Mouse (Mus musculus) midbrain, embryonic 14.5 days (tissue): ENCODE results near the gene Ddx54. TPM values are rescaled to one million over a fixed set of nuclear protein-coding genes. Genes with fewer than 3 reads are reported as not detected.

Experiments used
- ATAC-seq: fragments of 200-750 bp; cut with Nextera tagmentation; 2 replicates; pipeline ENCODE4 v1.8.0; 2017; ENCODE audit warnings: moderate number of reproducible peaks, moderate library complexity; ENCODE audit not compliant: low FRiP score, low TSS enrichment
- DNase-seq: peaks from one replicate; pipeline ENCODE4 v3.0.0-alpha.2; 2015
- H3K27ac ChIP-seq: fragments of 300-500 bp; sonication (generic); replicated peaks from 2 replicates; pipeline ENCODE4 v1.5.1; 2014; ENCODE audit warnings: mild to moderate bottlenecking, low read depth, low read length, moderate library complexity
- H3K27me3 ChIP-seq: fragments of 300-500 bp; sonication (generic); 2 replicates; pipeline ENCODE4 v1.6.1; 2014; ENCODE audit warnings: low read length, control low read depth, mixed read lengths; ENCODE audit not compliant: control insufficient read depth, insufficient read depth
- H3K36me3 ChIP-seq: fragments of 300-500 bp; sonication (generic); 2 replicates; pipeline ENCODE4 v1.6.1; 2014; ENCODE audit warnings: low read length, control low read depth; ENCODE audit not compliant: control insufficient read depth, insufficient read depth
- H3K4me1 ChIP-seq: fragments of 300-500 bp; sonication (generic); 2 replicates; pipeline ENCODE4 v1.6.1; 2014; ENCODE audit warnings: mild to moderate bottlenecking, antibody characterized with exemption, low read length, control low read depth; ENCODE audit not compliant: control insufficient read depth, insufficient read depth
- H3K4me2 ChIP-seq: fragments of 300-500 bp; sonication (generic); 2 replicates; pipeline ENCODE4 v1.6.1; 2014; ENCODE audit warnings: mild to moderate bottlenecking, low read length, moderate library complexity
- H3K4me3 ChIP-seq: fragments of 300-500 bp; sonication (generic); replicated peaks from 2 replicates; pipeline ENCODE4 v1.5.1; 2014; ENCODE audit warnings: low read depth, low read length
- H3K9ac ChIP-seq: fragments of 300-500 bp; sonication (generic); replicated peaks from 2 replicates; pipeline ENCODE4 v1.6.1; 2014; ENCODE audit warnings: mild to moderate bottlenecking, low read length, moderate library complexity
- H3K9me3 ChIP-seq: fragments of 300-500 bp; sonication (generic); 2 replicates; pipeline ENCODE4 v1.6.1; 2016; ENCODE audit warnings: low read length, control low read depth, mixed read lengths; ENCODE audit not compliant: control insufficient read depth
- WGBS: fragments of 180-500 bp; shearing (Covaris S2); extraction: QIAGEN DNeasy Blood & Tissue Kit; methylation state at CpG from one replicate; pipeline ENCODE4 v1.1.7; 2014; 5-methylcytosine and 5-hydroxymethylcytosine counted together
- polyA plus RNA-seq: library from polyadenylated mRNA; unstranded; fragments of >200 nt; fragmentation: Nextera tagmentation; extraction: Ambion mirVana; gene quantifications from 2 replicates; pipeline ENCODE4 v1.2.1, GENCODE M21; 2014

The Ddx54 gene
- polyA plus RNA-seq, 1 experiment from 2014 or later = 31.9 TPM

DNA sequence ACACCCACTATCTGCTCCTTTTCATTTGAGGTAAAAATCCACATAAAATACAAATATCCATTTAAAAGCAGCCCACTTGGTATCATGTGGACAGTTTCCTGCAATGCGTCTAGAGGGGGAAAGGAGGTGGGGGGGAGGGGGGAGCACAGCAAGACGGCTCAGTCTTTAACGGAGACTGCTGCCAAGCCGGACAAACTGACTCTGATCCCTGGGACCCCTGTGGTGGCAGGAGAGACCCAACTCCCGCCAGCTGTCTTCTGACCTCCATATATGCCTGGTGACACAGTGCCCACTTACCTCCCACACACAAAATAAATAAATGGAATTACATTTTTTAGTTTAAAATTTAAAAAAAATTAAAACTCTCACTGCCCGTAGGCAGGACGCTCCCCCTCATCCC, 9.0 kb upstream of the Ddx54 start:
- no peak for DNase-seq
- Histone ChIP-seq H3K27me3 (no peaks in the 10 kb centered on the region), H3K9me3 (no peaks in the 10 kb centered on the region), H3K4me1 (peaks cover 4% of the 10 kb centered on the region; the same call in 1 of the 2 replicates), H3K9ac (no peak overlapping the region), H3K4me2 (no peak overlapping the region), H3K4me3 (no peak overlapping the region), H3K36me3 (peaks cover 5% of the 10 kb centered on the region; the same call in 1 of the 2 replicates), H3K27ac (no peak overlapping the region)
- no peak for ATAC-seq
- WGBS = 59% methylated on average over 7 of the region's 7 CpGs

DNA sequence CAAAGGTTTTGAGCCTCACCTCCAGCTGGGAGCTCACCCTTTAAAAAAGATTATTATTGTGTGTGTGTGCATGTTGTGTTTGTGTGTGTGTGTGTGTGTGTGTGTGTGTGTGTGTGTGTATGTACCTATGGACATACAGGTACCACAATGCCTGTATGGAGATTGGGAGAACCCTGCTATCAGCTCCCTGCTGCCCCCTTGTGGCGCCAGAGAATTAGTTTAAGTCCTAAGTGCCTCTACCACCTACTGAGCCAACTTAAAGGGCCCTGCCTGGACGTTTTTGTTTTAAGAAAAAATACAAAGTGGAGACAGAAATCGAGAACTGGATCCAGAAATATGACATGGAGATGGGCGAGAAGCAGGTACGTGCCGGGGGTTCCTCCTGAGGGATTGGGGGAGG, 7.7 kb upstream of the Ddx54 start:
- ATAC-seq = peak; percentile 38; the same call in 1 of the 2 replicates
- peak overlapping the region; percentile 65 for H3K4me2 ChIP-seq
- H3K27ac ChIP-seq = peak overlapping the region; percentile 68; the same call in 1 of the 2 replicates
- peaks cover 4% of the 10 kb centered on the region; the same call in 1 of the 2 replicates for H3K4me1 ChIP-seq
- no peaks in the 10 kb centered on the region for H3K27me3 ChIP-seq
- WGBS = 1% methylated on average over 6 of the region's 6 CpGs
- H3K9ac ChIP-seq = no peak overlapping the region
- H3K9me3 ChIP-seq = no peaks in the 10 kb centered on the region
- peak; percentile 94 for DNase-seq
- peak overlapping the region; percentile 31; the same call in 1 of the 2 replicates for H3K4me3 ChIP-seq
- H3K36me3 ChIP-seq = peaks cover 7% of the 10 kb centered on the region; the same call in 1 of the 2 replicates

DNA sequence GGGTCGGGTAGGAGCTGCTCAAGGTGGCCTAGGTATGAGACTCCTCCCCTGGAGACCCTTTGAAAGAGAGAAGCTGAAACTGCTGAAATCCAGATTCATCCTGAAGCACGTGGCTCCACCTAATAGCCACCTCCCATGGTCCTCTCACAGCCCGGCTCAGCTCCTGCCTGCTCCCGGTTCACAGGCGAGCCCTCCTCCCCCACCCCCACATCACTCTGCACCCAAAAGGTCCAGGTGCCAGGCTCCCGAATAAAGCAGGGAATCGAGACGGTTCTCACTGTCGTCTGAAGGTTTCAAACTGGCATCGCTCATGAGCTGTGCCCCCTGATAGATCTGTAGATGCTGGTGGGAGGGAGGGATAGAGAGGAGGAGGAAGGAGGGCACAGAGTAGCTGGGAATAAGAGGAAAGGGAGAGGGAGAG, 7.3 kb upstream of the Ddx54 start:
- WGBS = 3% methylated on average over 10 of the region's 10 CpGs

DNA sequence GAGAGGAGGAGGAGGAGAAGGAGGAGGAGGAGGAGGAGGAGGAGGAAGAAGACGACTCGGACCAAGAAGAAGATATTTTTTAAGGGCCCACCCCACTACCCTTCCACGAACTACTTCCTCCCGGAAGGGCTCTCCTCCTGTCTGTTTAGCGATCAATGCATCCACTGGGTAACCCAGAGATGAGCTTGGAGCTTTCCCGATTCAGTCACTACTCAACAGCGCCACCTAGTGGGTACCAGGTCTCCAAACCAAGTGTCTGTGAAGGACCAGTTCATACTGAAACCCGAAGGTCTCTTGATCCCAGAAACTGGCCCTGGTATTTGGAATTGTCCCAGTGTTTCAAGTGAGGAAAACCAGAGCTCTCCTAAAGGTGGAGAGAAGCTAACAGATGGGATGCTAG, 6.9 kb upstream of the Ddx54 start:
- Histone ChIP-seq H3K27ac (peak overlapping the region; percentile 68), H3K9ac (no peak overlapping the region; the same call in 1 of the 2 replicates), H3K36me3 (peaks cover 7% of the 10 kb centered on the region; the same call in 1 of the 2 replicates), H3K4me2 (peak overlapping the region; percentile 65), H3K4me1 (peaks cover 4% of the 10 kb centered on the region; the same call in 1 of the 2 replicates), H3K9me3 (no peaks in the 10 kb centered on the region), H3K4me3 (peak overlapping the region; percentile 31), H3K27me3 (no peaks in the 10 kb centered on the region)
- peak; percentile 80 for ATAC-seq
- 2% methylated on average over 8 of the region's 8 CpGs for WGBS
- peak; percentile 97 for DNase-seq

More for the DNA sequence above, 7.3 kb upstream of the Ddx54 start:
- ATAC-seq (peak; percentile 41; the same call in 1 of the 2 replicates), DNase-seq (peak; percentile 44)
- peak overlapping the region; percentile 37; the same call in 1 of the 2 replicates for H3K9ac ChIP-seq
- peaks cover 7% of the 10 kb centered on the region; the same call in 1 of the 2 replicates for H3K36me3 ChIP-seq
- H3K4me2 ChIP-seq = peak overlapping the region; percentile 65
- peaks cover 4% of the 10 kb centered on the region; the same call in 1 of the 2 replicates for H3K4me1 ChIP-seq
- peak overlapping the region; percentile 68 for H3K27ac ChIP-seq
- no peaks in the 10 kb centered on the region for H3K9me3 ChIP-seq
- no peaks in the 10 kb centered on the region for H3K27me3 ChIP-seq
- peak overlapping the region; percentile 31 for H3K4me3 ChIP-seq

DNA sequence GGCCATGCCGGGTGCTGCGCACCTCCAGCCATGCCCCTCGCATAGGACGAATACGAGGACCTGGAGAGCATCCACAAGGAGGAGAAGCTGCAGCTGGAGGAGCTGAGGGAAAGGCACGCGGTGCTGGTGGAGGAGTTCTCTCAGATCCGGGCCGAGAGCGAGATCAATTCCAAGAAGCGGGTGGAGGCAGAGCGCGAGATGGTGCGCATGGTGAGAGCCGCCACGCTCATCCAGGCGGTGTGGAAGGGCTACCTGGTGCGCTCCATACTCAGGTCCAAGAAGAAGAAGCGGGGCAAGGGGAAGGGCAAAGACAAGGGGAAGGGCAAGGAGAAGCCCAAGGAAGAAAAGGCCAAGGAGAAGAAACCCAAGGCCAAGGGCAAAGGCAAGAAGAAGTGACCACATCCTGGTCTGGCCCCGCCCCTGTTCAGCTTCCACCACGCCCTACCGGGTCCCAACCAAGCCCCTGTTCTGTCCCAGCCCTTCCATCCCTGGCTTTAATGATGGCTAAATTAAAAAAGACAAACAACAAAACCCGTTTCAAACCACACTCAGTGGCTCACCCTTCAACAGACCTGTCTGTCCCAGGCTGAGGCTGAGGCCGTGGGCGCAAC, 5.8 kb upstream of the Ddx54 start:
- no peak overlapping the region for H3K9ac ChIP-seq
- no peak overlapping the region for H3K27ac ChIP-seq
- no peaks in the 10 kb centered on the region for H3K9me3 ChIP-seq
- 66% methylated on average over 25 of the region's 25 CpGs for WGBS
- DNase-seq (no peak), ATAC-seq (no peak)
- H3K4me3 ChIP-seq = no peak overlapping the region
- H3K4me2 ChIP-seq = no peak overlapping the region
- H3K27me3 ChIP-seq = no peaks in the 10 kb centered on the region
- H3K4me1 ChIP-seq = peaks cover 12% of the 10 kb centered on the region
- peaks cover 7% of the 10 kb centered on the region; the same call in 1 of the 2 replicates for H3K36me3 ChIP-seq

DNA sequence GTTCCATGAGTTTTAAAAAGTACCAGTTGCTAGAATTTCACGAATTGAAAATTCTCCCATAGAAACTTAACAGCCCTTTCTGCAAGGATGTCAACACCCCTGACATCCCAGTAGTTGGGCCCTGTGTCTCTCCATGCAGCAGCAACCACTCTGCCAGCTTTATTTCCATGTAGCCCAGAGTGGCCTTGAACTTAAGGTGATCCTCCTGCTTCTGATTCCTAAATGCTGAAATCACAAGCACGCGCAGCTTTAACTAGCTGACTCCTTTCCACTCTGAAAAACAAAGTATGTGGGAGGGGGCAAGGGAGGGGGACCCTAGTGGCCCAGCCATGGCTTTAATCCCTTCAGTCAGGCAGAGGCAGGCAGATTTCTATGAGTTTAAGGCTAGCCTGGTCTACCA, 5.2 kb upstream of the Ddx54 start:
- ATAC-seq = no peak
- H3K36me3 ChIP-seq = peaks cover 7% of the 10 kb centered on the region; the same call in 1 of the 2 replicates

DNA sequence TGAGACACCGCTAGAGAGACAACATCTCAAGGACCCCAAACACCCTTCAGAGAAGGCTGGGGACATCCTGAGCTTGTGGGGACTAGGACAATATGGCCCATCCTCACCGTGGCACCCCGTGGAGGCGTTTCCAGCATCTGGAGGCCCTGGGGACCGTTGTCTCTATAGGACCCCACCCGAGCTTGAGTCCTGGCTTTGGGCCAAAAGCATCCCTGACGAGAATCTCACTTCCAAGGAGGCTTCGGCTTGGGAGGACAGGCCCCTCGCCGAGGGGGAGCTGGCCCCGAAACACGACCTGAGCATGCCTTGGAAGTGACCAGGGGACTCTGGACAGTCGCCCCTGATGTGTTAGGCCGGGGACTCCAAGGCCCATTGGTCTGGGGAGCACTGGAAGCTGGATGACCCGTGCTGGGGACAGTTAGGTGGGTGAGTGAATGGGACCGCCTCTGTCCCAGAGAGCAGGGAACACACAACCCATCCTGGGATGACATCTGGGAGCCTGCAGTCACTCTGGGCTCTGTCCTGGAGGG, 3.2 kb upstream of the Ddx54 start:
- H3K9me3 ChIP-seq = no peaks in the 10 kb centered on the region
- no peak overlapping the region for H3K27ac ChIP-seq
- peaks cover 7% of the 10 kb centered on the region; the same call in 1 of the 2 replicates for H3K36me3 ChIP-seq
- no peak overlapping the region for H3K9ac ChIP-seq
- ATAC-seq = no peak
- DNase-seq = no peak
- peaks cover 18% of the 10 kb centered on the region for H3K4me1 ChIP-seq
- H3K4me2 ChIP-seq = no peak overlapping the region
- WGBS = 89% methylated on average over 16 of the region's 16 CpGs
- no peaks in the 10 kb centered on the region for H3K27me3 ChIP-seq
- no peak overlapping the region for H3K4me3 ChIP-seq

More for the DNA sequence above, 5.2 kb upstream of the Ddx54 start:
- Histone ChIP-seq H3K9ac (no peak overlapping the region), H3K27ac (no peak overlapping the region), H3K4me2 (no peak overlapping the region), H3K27me3 (no peaks in the 10 kb centered on the region), H3K4me1 (peaks cover 15% of the 10 kb centered on the region), H3K9me3 (no peaks in the 10 kb centered on the region), H3K4me3 (no peak overlapping the region)
- DNase-seq = no peak
- 79% methylated on average over 3 of the region's 3 CpGs for WGBS

DNA sequence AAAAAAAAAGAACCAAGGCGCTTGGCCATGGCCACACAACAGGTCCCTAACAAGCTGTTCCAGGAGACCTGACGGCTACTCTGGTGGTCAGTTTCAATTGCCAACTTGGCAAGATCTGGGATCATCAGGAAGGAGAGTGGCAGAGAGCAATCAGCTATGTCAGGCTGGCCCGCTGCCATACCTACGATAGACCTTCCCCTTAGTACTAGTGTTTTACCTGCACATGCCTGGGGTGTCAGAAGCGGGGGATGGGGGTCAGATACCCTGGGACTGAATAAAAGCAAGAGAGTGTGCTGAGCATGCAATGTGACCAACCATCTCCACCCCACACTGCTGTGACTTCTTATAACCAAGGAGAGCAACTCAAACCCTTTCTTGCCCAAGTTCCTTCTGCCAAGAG, 1.6 kb upstream of the Ddx54 start:
- 92% methylated on average over 5 of the region's 5 CpGs for WGBS
- no peak overlapping the region; the same call in 1 of the 2 replicates for H3K9ac ChIP-seq
- ATAC-seq (no peak), DNase-seq (no peak)
- H3K36me3 ChIP-seq = peaks cover 7% of the 10 kb centered on the region; the same call in 1 of the 2 replicates
- peaks cover 14% of the 10 kb centered on the region for H3K4me1 ChIP-seq
- no peaks in the 10 kb centered on the region for H3K27me3 ChIP-seq
- peak overlapping the region; percentile 68 for H3K4me3 ChIP-seq
- no peak overlapping the region for H3K27ac ChIP-seq
- H3K9me3 ChIP-seq = no peaks in the 10 kb centered on the region
- H3K4me2 ChIP-seq = peak overlapping the region; percentile 85
